Mouse (Mus musculus) kidney, adult 2 months (tissue): ENCODE results near the gene Nadk2. TPM values are rescaled to one million over a fixed set of nuclear protein-coding genes. Genes with fewer than 3 reads are reported as not detected.

Source experiments
- DNase-seq: peaks from one replicate; pipeline ENCODE4 v3.0.0; 2021
- H3K27ac ChIP-seq: fragments of 200-500 bp; 2 replicates; pipeline ENCODE4 v1.5.1; 2012; ENCODE audit warnings: low read depth, low read length, control low read depth, inconsistent platforms; ENCODE audit not compliant: insufficient read depth
- H3K27me3 ChIP-seq: fragments of 200-500 bp; replicated peaks from 2 replicates; pipeline ENCODE4 v1.6.1; 2012; ENCODE audit warnings: mild to moderate bottlenecking, moderate library complexity, low read length, inconsistent platforms; ENCODE audit not compliant: control insufficient read depth, insufficient read depth
- H3K36me3 ChIP-seq: fragments of 200-500 bp; 2 replicates; pipeline ENCODE4 v1.6.1; 2012; ENCODE audit warnings: mild to moderate bottlenecking, moderate library complexity, low read length, inconsistent platforms; ENCODE audit not compliant: control insufficient read depth, insufficient read depth
- H3K4me1 ChIP-seq: fragments of 200-500 bp; 2 replicates; pipeline ENCODE4 v1.6.1; 2011; ENCODE audit warnings: low read length; ENCODE audit not compliant: control insufficient read depth, insufficient read depth
- H3K4me3 ChIP-seq: fragments of 200-500 bp; 2 replicates; pipeline ENCODE4 v1.5.1; 2011; ENCODE audit warnings: mild to moderate bottlenecking, low read depth, low read length, control low read depth; ENCODE audit not compliant: insufficient read depth
- CTCF ChIP-seq: fragments of 200-500 bp; conservative IDR thresholded peaks from 2 replicates; pipeline ENCODE4 v1.5.1; 2011; ENCODE audit warnings: low read depth, mild to moderate bottlenecking, control low read depth, low read length, moderate library complexity, mixed read lengths; ENCODE audit not compliant: insufficient read depth, insufficient read length
- POLR2A ChIP-seq: fragments of 200-500 bp; IDR thresholded peaks from one replicate; pipeline ENCODE4 v1.6.1; 2011; ENCODE audit warnings: low read depth, low read length, control low read depth
- WGBS: fragments of 180-500 bp; shearing (Covaris S2); methylation state at CpG from one replicate; pipeline ENCODE4 v1.1.7; 2018; 5-methylcytosine and 5-hydroxymethylcytosine counted together
- polyA plus RNA-seq: library from polyadenylated mRNA; depleted of rRNA; stranded (reverse); fragments of >200 nt; gene quantifications from 2 replicates; pipeline ENCODE4 v1.2.3, GENCODE M21; 2012; rRNA removed

The Nadk2 gene
- polyA plus RNA-seq, result 46.6 and 52.9 TPM in 2 replicates

- Histone ChIP-seq H3K36me3 (no peaks in the 10 kb centered on the region; the same call in 1 of the 2 replicates), H3K4me1 (peaks cover 22% of the 10 kb centered on the region), H3K27me3 (no peaks in the 10 kb centered on the region), H3K4me3 (peak within 1 kb of the TSS; percentile 93), H3K27ac (peak within 1 kb of the TSS; percentile 74)
- peak; percentile 100 for DNase-seq
- WGBS, result under 1% methylated on average over 54 of the region's 54 CpGs
- TF ChIP-seq CTCF (no peak), POLR2A (no peak)
Measured at GRCm38 (mm10) chr15:9070912-9071555, at the start of gene Nadk2. Gene Nadk2, plus strand, starts transcription at chr15:9071260.

DNA sequence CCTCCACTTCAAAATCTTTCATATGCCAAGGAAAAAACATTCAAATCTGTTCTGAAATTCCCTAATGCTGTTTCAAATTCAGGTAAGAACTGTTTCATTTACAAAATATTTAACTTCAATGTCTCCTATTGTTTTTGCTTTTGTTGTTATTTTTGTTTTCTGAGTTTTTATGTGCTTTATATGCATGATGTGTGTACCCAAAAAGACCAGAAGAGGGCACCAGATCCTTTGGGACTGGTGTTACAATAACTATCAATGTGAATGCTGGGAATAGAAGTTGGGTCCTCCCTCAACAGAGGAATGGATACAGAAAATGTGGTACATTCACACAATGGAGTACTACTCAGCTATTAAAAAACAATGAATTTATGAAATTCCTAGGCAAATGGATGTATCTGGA, 15.4 kb upstream of the Nadk2 start:
- no peak overlapping the region for H3K4me3 ChIP-seq
- no peak for TF ChIP-seq POLR2A
- TF ChIP-seq CTCF, result 0 out of 2 replicates have a peak, but pooled peaks have one; percentile 2

DNA sequence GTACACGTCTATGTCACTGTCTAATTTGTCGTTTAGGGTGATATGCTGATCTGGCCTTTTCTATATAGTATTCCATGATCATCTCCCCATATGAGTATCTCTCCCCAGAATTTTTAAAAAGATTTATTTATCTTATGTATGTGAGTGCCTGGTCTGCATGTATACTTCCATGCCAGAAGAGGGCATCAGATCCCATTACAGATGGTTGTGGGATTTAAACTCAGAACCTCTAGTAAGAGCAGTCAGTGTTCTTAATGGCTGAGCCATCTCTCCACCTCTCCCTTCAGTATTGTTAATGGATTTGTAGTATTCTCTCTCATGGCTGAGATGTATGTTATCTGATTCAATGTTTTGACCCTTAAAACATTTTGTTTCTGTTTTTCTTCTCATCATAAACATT, 11.2 kb upstream of the Nadk2 start:
- no peak for TF ChIP-seq POLR2A
- TF ChIP-seq CTCF, result no peak
- Histone ChIP-seq H3K36me3 (peaks cover 3% of the 10 kb centered on the region), H3K27ac (no peak overlapping the region), H3K4me3 (no peak overlapping the region), H3K27me3 (no peaks in the 10 kb centered on the region), H3K4me1 (no peaks in the 10 kb centered on the region)
- WGBS, result 75% methylated on average over 2 of the region's 2 CpGs
- DNase-seq, result no peak

More for the DNA sequence above, 15.4 kb upstream of the Nadk2 start:
- Histone ChIP-seq H3K27me3 (no peaks in the 10 kb centered on the region), H3K36me3 (no peaks in the 10 kb centered on the region), H3K4me1 (no peaks in the 10 kb centered on the region), H3K27ac (no peak overlapping the region)
- no peak for DNase-seq

GRCm38 (mm10) chr15:9061150-9061882, 9.7 kb upstream of the Nadk2 start:
- no peak for DNase-seq
- Histone ChIP-seq H3K27ac (no peak overlapping the region), H3K27me3 (no peaks in the 10 kb centered on the region), H3K4me1 (no peaks in the 10 kb centered on the region), H3K36me3 (peaks cover 3% of the 10 kb centered on the region), H3K4me3 (no peak overlapping the region)
- TF ChIP-seq CTCF (no peak), POLR2A (no peak)
- WGBS, result 73% methylated on average over 7 of the region's 7 CpGs

DNA sequence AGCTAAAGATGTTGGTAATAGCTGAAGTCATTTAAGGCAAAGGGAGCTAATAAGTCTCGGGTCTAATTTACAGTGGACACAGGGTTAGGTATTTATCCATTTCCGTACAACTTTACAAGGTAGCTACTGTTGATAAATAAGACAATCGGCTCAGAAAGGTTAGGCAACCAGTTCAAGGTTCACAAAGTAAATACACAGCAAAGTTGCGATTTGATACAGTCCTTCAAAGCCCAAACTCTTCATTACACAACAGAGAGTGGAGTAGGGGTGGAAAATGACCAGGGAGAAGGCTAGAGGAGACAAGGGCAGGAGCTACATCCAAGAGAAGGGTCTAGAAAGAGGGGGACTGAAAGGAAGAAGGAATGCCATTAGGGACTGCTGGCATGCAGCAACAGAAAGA, 2.2 kb upstream of the Nadk2 start:
- no peak for DNase-seq
- peaks cover 10% of the 10 kb centered on the region; the same call in 1 of the 2 replicates for H3K4me1 ChIP-seq
- no peaks in the 10 kb centered on the region; the same call in 1 of the 2 replicates for H3K36me3 ChIP-seq
- no peak overlapping the region for H3K27ac ChIP-seq
- TF ChIP-seq POLR2A, result no peak
- TF ChIP-seq CTCF, result no peak
- 76% methylated on average over 4 of the region's 4 CpGs for WGBS
- no peak overlapping the region for H3K4me3 ChIP-seq
- H3K27me3 ChIP-seq, result no peaks in the 10 kb centered on the region

DNA sequence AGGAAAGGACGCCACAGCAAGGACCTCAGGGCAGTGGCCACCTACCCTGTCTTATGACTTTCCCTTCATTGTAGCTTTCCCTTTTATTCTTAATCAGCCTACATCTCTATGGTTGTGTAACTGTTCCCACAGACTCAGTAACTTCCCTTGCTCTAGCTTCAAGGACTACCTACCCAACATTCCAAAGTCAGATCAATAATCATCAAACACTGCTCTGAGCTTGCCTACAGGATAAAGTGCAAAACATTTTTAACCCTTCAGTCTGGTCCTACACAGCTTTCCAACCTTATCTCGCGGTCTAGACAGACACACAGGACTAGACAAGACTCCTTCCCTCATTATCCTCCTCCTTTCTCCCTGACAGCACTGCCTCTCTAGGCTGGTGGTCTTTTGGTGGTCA, 707 bp upstream of the Nadk2 start:
- TF ChIP-seq CTCF (no peak), POLR2A (no peak)
- Histone ChIP-seq H3K4me3 (peak overlapping the region; percentile 54), H3K36me3 (no peaks in the 10 kb centered on the region; the same call in 1 of the 2 replicates), H3K27ac (peak overlapping the region; percentile 34), H3K27me3 (no peaks in the 10 kb centered on the region), H3K4me1 (peaks cover 18% of the 10 kb centered on the region)
- DNase-seq, result peak; percentile 21
- 5% methylated on average over 3 of the region's 3 CpGs for WGBS
